Mouse (Mus musculus) left cerebral cortex, adult 2 months (tissue): Measurements from ENCODE around the gene Heatr4. TPM values are rescaled to one million over a fixed set of nuclear protein-coding genes. Genes with fewer than 3 reads are reported as not detected.

Experiments
- DNase-seq, 2 experiments: peaks; one replicate each; pipeline ENCODE4 v3.0.0; 2021 to 2022; ENCODE audit warnings: low spot score in 2 of 2, mixed read lengths in 1 of 2; ENCODE audit errors: extremely low spot score in 1 of 2
- H3K27ac ChIP-seq: fragments of 200-600 bp; 2 replicates; pipeline ENCODE4 v1.8.1; 2022
- H3K4me3 ChIP-seq: fragments of 200-600 bp; 2 replicates; pipeline ENCODE4 v1.8.1; 2022
- CTCF ChIP-seq: fragments of 200-600 bp; IDR thresholded peaks from 2 replicates; pipeline ENCODE4 v1.8.1; 2022; ENCODE audit warnings: antibody characterized with exemption, mild to moderate bottlenecking, moderate library complexity
- intact Hi-C: fragments of 180-260 bp; cut with DNase I; formaldehyde crosslinking; loops from one replicate; pipeline ENCODE4 v1.15.1; 2025
- total RNA-seq, 2 experiments: library from RNA; stranded (reverse); gene quantifications; 2 replicates each; pipeline ENCODE4 v1.2.3; 2021

Heatr4 gene
- total RNA-seq, 2 experiments from 2014 or later: not detected

- no peak for DNase-seq
- no peak for TF ChIP-seq CTCF
- Histone ChIP-seq H3K4me3 (no peak overlapping the region), H3K27ac (peak overlapping the region; percentile 90)
- intact Hi-C loops: no loop called here
These were observed 60.3 kb downstream of the Heatr4 start for GRCm38 (mm10) chr12:83924332-83924731.

GRCm38 (mm10) chr12:83923486-83923859 is 61.2 kb downstream of the Heatr4 start:
- DNase-seq: no peak
- intact Hi-C loops: loop anchor here (1.0 to 2.0 kb wide), 2 partner anchors 27 to 73 kb away; partner anchors contain the start of gene Riox1
- H3K27ac ChIP-seq: peak overlapping the region; percentile 90
- no peak for TF ChIP-seq CTCF
- no peak overlapping the region for H3K4me3 ChIP-seq

GRCm38 (mm10) chr12:83922724-83923485 is 61.7 kb downstream of the Heatr4 start:
- H3K4me3 ChIP-seq: peak overlapping the region; percentile 96
- intact Hi-C loops: loop anchor here (1.0 to 2.0 kb wide), 2 partner anchors 28 to 73 kb away; partner anchors contain the start of gene Riox1
- TF ChIP-seq CTCF: no peak
- DNase-seq: no peak
- peak overlapping the region; percentile 90 for H3K27ac ChIP-seq

- H3K4me3 ChIP-seq: peak within 1 kb of the TSS; percentile 96
- peak within 1 kb of the TSS; percentile 96 for H3K27ac ChIP-seq
- DNase-seq: peak; percentile 98 to 99
- TF ChIP-seq CTCF: no peak; the same call in 1 of the 2 replicates
- intact Hi-C loops: loop anchor here (2.0 kb wide), 1 partner anchor 29 kb away; the partner anchor contains the start of gene Riox1
These were observed 62.9 kb downstream of the Heatr4 start, which contains the start of gene Numb for GRCm38 (mm10) chr12:83921535-83922381. Gene Numb (minus strand): TSS chr12:83921934.

GRCm38 (mm10) chr12:83920721-83921441 is 63.8 kb downstream of the Heatr4 start:
- no peak for TF ChIP-seq CTCF
- peak overlapping the region; percentile 96 for H3K4me3 ChIP-seq
- peak overlapping the region; percentile 96 for H3K27ac ChIP-seq
- intact Hi-C loops: no loop called here
- peak in 1 of 2 experiments; percentile 36 for DNase-seq

GRCm38 (mm10) chr12:83916884-83917283 is 67.8 kb downstream of the Heatr4 start:
- TF ChIP-seq CTCF: no peak
- no peak for DNase-seq
- Histone ChIP-seq H3K4me3 (no peak overlapping the region), H3K27ac (no peak overlapping the region)
- intact Hi-C loops: no loop called here

GRCm38 (mm10) chr12:83914797-83915196 is 69.9 kb downstream of the Heatr4 start:
- H3K27ac ChIP-seq: no peak overlapping the region
- H3K4me3 ChIP-seq: no peak overlapping the region
- intact Hi-C loops: no loop called here
- no peak for TF ChIP-seq CTCF
- no peak for DNase-seq

- DNase-seq: no peak
- intact Hi-C loops: no loop called here
- Histone ChIP-seq H3K27ac (no peak overlapping the region), H3K4me3 (no peak overlapping the region)
- TF ChIP-seq CTCF: no peak
These were observed 70.4 kb downstream of the Heatr4 start for GRCm38 (mm10) chr12:83914202-83914740.

GRCm38 (mm10) chr12:83910451-83910850 is 74.2 kb downstream of the Heatr4 start:
- H3K27ac ChIP-seq: no peak overlapping the region

More at GRCm38 (mm10) chr12:83910451-83910850, 74.2 kb downstream of the Heatr4 start:
- H3K4me3 ChIP-seq: no peak overlapping the region
- TF ChIP-seq CTCF: no peak
- DNase-seq: no peak
- intact Hi-C loops: loop anchor here (2.0 kb wide), 1 partner anchor 14 kb away; no protein-coding TSS in a partner anchor

Other genes starting within 250 kb of the Heatr4 start
- 1 to 10 TPM; 8.4 to 10.0 TPM for gene Papln, start 221.2 kb downstream of the Heatr4 start, total RNA-seq
- 10 to 100 TPM; 70.0 to 81.1 TPM for gene Numb, start 62.9 kb downstream of the Heatr4 start, total RNA-seq
- 10 to 100 TPM; 18.5 to 18.8 TPM for gene Riox1, start 34.2 kb downstream of the Heatr4 start, total RNA-seq
- gene Acot2, start 3.0 kb upstream of the Heatr4 start, total RNA-seq: 10 to 100 TPM in 1 of 2 experiments, 1 to 10 TPM in 1; 9.5 to 10.4 TPM
- gene Acot1, start 24.6 kb upstream of the Heatr4 start, total RNA-seq: 10 to 100 TPM; 12.8 to 13.3 TPM
- gene Acot4, start 53.5 kb upstream of the Heatr4 start, total RNA-seq: 1 to 10 TPM; 2.3 to 2.9 TPM
- 1 to 10 TPM; 1.3 to 1.4 TPM for gene Gm49366, start 54.1 kb upstream of the Heatr4 start, total RNA-seq
- 1 to 10 TPM; 2.3 to 3.3 TPM for gene Acot3, start 67.3 kb upstream of the Heatr4 start, total RNA-seq
- 1 to 10 TPM; 5.8 to 7.3 TPM for gene Acot5, start 84.5 kb upstream of the Heatr4 start, total RNA-seq
- gene Acot6, start 115.8 kb upstream of the Heatr4 start, total RNA-seq: 1 to 10 TPM; 3.3 TPM
- 100 to 1,000 TPM in 1 of 2 experiments, 10 to 100 TPM in 1; 94.4 to 103 TPM for gene Dnal1, start 129.5 kb upstream of the Heatr4 start, total RNA-seq
- gene Pnma1, start 163.6 kb upstream of the Heatr4 start, total RNA-seq: 1 to 10 TPM; 4.8 to 5.1 TPM
- 10 to 100 TPM; 16.6 to 22.8 TPM for gene Elmsan1, start 234.0 kb upstream of the Heatr4 start, total RNA-seq